Mouse (Mus musculus) G1E-ER4 (cell line): ENCODE measurements around the gene Slc22a23. TPM values are rescaled to one million over a fixed set of nuclear protein-coding genes. Genes with fewer than 3 reads are reported as not detected.

ENCODE experiments used
- GATA1 ChIP-seq: IDR thresholded peaks from one replicate; pipeline ENCODE4 v1.8.0; 2012; ENCODE audit warnings: low read length, inconsistent platforms
- polyA plus RNA-seq: library from polyadenylated mRNA; stranded (reverse); fragments of >175 nt; gene quantifications from 2 replicates; pipeline ENCODE4 v1.2.3, GENCODE M21; 2012

Gene Slc22a23
- polyA plus RNA-seq: 106 and 145 TPM in 2 replicates

GRCm38 (mm10) chr13:34345128-34346085 is at the start of gene Slc22a23:
Gene Slc22a23 (minus strand): TSS chr13:34345182.
- no peak for TF ChIP-seq GATA1

GRCm38 (mm10) chr13:34392376-34392775 is 47.4 kb upstream of the Slc22a23 start:
- TF ChIP-seq GATA1: no peak

DNA sequence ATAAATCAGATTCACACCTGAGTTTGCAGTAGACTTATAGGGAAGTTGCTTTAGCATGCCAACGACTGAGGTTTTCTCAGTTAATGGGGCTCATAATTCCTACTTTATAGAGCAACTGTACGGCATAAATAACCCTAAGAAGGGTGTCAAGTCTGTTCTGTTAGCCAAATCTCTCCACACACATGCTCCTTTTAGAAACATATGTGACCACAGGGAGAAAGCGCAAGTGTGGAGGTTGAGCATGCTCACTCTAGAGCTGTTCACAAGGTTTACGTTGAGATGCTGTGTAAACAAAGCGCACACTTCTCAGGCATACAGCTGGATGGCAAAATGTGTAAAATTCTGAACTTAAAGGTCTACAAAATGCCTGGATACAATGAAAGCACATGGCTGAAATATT is 43.2 kb upstream of the Slc22a23 start:
- TF ChIP-seq GATA1: no peak

DNA sequence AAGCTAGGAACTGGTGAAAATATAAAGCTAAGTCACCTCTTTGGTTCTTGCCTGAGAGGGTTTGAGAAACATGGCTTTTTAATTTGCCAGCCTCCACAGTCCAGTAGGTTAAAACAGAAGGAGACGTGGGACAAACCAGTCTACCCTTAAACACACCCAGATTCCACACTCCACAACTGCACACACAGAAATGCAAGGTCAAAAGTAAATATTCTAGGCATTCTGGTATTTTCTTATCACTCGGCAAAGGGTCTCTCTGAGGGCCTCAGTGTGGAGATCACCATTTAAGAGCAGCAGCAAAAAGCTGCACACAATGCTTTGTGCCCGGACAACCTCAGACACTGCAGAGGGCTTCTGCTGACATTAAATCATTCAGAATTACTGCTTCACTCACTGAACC is 38.4 kb upstream of the Slc22a23 start:
- no peak for TF ChIP-seq GATA1

- TF ChIP-seq GATA1: no peak
Observed at GRCm38 (mm10) chr13:34378926-34379325, 33.9 kb upstream of the Slc22a23 start.

- no peak for TF ChIP-seq GATA1
Observed at GRCm38 (mm10) chr13:34375145-34375544, 30.2 kb upstream of the Slc22a23 start.

- no peak for TF ChIP-seq GATA1
Observed at GRCm38 (mm10) chr13:34372870-34373478, 28.0 kb upstream of the Slc22a23 start.

DNA sequence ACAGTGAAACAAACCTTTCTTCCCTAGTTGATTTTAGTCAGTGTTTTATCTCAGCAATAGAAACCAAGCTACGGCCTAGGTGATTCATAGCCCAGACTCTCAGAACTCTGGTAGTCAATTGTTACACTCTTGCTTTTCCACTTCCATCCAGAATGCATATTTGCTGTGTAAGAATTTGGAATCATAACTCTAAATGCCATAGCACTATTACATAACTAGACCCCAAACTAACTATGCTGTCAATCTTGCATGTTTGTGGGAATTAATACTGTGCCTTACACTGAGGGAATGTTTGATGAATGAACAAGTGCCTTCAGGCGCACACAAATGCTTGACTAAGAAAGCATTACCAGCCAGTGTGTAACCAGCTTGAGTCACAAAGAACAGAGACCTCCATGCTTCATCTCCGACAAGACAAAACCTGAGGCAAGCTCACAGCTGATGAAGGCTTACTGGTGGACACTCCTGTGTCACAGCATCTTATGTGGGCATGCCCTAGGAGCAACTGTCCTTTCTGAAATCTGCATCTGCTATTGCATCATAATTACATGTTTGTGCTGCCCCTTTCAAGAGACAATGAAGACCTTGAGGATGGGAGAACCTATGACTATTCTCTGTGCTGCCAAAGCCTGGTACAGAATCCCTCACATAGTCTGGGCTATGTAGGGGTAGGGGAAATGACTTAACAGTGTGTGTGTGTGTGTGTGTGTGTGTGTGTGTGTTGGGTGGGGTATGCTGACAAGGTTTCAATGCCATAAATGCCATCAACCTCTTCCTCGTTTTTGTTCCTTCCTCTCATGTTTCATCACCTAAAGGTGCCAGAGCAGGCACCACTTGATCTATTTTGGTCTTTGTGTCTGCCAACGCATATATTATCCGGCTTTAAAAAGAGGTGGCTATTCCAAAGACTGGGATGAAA is 27.2 kb upstream of the Slc22a23 start:
- TF ChIP-seq GATA1: no peak

- TF ChIP-seq GATA1: no peak
Observed at GRCm38 (mm10) chr13:34370281-34370825, 25.4 kb upstream of the Slc22a23 start.

DNA sequence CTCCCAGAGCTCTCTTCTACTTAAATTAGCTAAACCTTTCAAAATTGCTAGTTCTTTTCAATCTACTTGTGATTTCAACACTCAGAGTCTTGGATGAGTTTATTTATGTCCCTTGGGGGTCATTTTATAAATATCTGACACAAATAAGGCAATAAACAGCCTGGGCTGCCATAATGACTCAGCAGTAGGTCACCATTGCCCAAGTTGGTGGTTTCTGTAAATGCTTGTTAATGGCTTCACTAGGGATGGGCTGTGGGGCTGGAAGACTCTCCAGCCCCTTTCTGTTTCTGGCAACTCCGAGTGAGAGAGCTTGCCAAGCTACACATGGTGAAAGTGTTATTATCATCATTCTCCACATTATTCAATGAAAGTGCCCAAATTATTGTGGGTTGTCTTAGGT is 20.2 kb upstream of the Slc22a23 start:
- TF ChIP-seq GATA1: no peak

GRCm38 (mm10) chr13:34355656-34356055 is 10.7 kb upstream of the Slc22a23 start:
- TF ChIP-seq GATA1: no peak

GRCm38 (mm10) chr13:34354830-34355624 is 10.0 kb upstream of the Slc22a23 start:
- no peak for TF ChIP-seq GATA1

DNA sequence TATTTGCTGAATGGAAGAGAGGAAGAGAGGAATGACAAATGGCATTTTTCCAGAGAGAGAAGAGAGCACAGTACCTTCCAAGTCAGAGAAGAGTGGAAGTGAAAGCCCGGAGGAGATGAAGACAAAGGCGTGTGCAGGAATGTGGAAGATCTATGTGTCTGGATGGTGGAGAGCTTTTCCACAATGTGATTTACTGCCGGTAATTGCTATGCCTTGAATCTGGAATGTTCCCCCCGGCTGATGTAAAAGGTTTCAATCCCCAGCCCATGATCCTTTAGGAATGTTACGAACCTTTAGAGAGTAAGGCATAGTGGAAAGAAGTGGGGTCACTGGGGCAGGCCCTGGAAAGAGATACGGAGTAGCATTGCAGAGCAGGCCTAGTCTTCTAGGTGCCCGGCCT is 8.3 kb upstream of the Slc22a23 start:
- TF ChIP-seq GATA1: no peak

DNA sequence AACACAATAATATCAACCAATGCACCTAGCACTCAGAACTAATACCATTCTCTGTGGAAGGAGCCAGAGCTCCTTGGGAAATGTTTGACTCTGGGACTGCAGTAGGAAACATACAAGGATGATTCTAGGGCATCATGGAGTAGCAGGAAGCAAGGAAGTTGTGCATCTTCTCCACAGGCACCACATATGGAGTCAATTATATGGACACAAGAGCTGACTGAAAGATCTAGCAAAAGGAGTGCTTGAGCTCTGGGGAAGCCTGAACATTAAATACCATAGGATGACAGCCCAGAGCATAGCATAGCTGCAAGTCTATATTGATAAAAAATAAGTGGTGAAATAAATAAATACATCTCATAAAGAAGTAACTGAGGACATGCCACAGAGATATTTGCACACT is 6.5 kb upstream of the Slc22a23 start:
- no peak for TF ChIP-seq GATA1
